Mouse (Mus musculus) intestine, embryonic 16.5 days (tissue): ENCODE results near the gene Gm20388. TPM values are rescaled to one million over a fixed set of nuclear protein-coding genes. Genes with fewer than 3 reads are reported as not detected.

Source experiments
- ATAC-seq: fragments of 200-750 bp; cut with Nextera tagmentation; 2 replicates; pipeline ENCODE4 v1.8.0; 2017; ENCODE audit warnings: moderate TSS enrichment, moderate library complexity
- H3K27ac ChIP-seq: fragments of 300-500 bp; sonication (generic); 2 replicates; pipeline ENCODE4 v1.5.1; 2014; ENCODE audit warnings: mild to moderate bottlenecking, low read length
- H3K27me3 ChIP-seq: fragments of 300-500 bp; sonication (generic); replicated peaks from 2 replicates; pipeline ENCODE4 v1.6.1; 2014; ENCODE audit warnings: low read length, control low read depth, mixed read lengths; ENCODE audit not compliant: control insufficient read depth, insufficient read depth
- H3K36me3 ChIP-seq: fragments of 300-500 bp; sonication (generic); 2 replicates; pipeline ENCODE4 v1.6.1; 2014; ENCODE audit warnings: low read length, control low read depth; ENCODE audit not compliant: control insufficient read depth, insufficient read depth
- H3K4me1 ChIP-seq: fragments of 300-500 bp; sonication (generic); 2 replicates; pipeline ENCODE4 v1.6.1; 2014; ENCODE audit warnings: low read length, control low read depth, mixed read lengths; ENCODE audit not compliant: control insufficient read depth, insufficient read depth
- H3K4me2 ChIP-seq: fragments of 300-500 bp; sonication (generic); 2 replicates; pipeline ENCODE4 v1.6.1; 2014; ENCODE audit warnings: low read depth, low read length, control low read depth
- H3K4me3 ChIP-seq: fragments of 300-500 bp; sonication (generic); 2 replicates; pipeline ENCODE4 v1.5.1; 2014; ENCODE audit warnings: mild to moderate bottlenecking, low read length
- H3K9ac ChIP-seq: fragments of 300-500 bp; sonication (generic); 2 replicates; pipeline ENCODE4 v1.6.1; 2014; ENCODE audit warnings: low read depth, low read length
- H3K9me3 ChIP-seq: fragments of 300-500 bp; sonication (generic); 2 replicates; pipeline ENCODE4 v1.6.1; 2016; ENCODE audit warnings: low read length, control low read depth; ENCODE audit not compliant: control insufficient read depth
- WGBS: fragments of 180-500 bp; shearing (Covaris S2); extraction: QIAGEN DNeasy Blood & Tissue Kit; methylation state at CpG from one replicate; pipeline ENCODE4 v1.1.7; 2014; 5-methylcytosine and 5-hydroxymethylcytosine counted together
- polyA plus RNA-seq: library from polyadenylated mRNA; unstranded; fragments of >200 nt; fragmentation: Nextera tagmentation; extraction: Ambion mirVana; gene quantifications from 2 replicates; pipeline ENCODE4 v1.2.1, GENCODE M21; 2015

Gene Gm20388
- polyA plus RNA-seq, 1 experiment from 2014 or later: 5.8 TPM

- no peak for ATAC-seq
- Histone ChIP-seq H3K4me3 (no peak overlapping the region), H3K27me3 (no peaks in the 10 kb centered on the region; the same call in 1 of the 2 replicates), H3K27ac (no peak overlapping the region), H3K9me3 (no peaks in the 10 kb centered on the region), H3K4me1 (peaks cover 8% of the 10 kb centered on the region; the same call in 1 of the 2 replicates), H3K36me3 (no peaks in the 10 kb centered on the region), H3K9ac (no peak overlapping the region), H3K4me2 (no peak overlapping the region)
- WGBS: 74% methylated on average over 10 of the region's 10 CpGs
These were observed 1107.6 kb downstream of the Gm20388 start for GRCm38 (mm10) chr8:121018236-121018635.

DNA sequence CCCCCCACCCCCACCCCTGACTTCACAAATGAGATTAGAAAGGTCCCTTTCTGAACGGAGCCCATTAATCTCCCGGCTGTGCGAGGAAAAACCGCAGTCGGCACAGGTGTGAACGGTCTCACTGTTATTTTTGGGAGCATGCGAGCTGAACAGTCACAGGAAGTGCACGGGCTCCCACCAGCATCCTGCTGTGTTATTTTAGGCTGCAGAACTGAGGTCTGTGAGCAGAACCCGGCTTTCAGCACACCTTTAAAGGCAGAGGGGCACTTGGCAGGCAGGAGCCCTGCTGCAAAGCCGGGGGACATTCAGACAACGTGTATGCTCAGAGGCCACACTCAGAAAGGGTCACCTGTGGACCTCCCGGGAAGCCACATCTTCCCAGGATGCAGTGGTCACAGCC lies 1110.8 kb downstream of the Gm20388 start:
- 40% methylated on average over 12 of the region's 12 CpGs for WGBS
- H3K9ac ChIP-seq: no peak overlapping the region
- 0 out of 2 replicates have a peak, but pooled peaks have one; percentile 28 for ATAC-seq
- peaks cover 22% of the 10 kb centered on the region for H3K4me1 ChIP-seq
- no peaks in the 10 kb centered on the region for H3K9me3 ChIP-seq
- no peaks in the 10 kb centered on the region for H3K36me3 ChIP-seq
- peak overlapping the region; percentile 7; the same call in 1 of the 2 replicates for H3K27ac ChIP-seq
- H3K4me2 ChIP-seq: no peak overlapping the region
- H3K27me3 ChIP-seq: no peaks in the 10 kb centered on the region; the same call in 1 of the 2 replicates
- no peak overlapping the region for H3K4me3 ChIP-seq

DNA sequence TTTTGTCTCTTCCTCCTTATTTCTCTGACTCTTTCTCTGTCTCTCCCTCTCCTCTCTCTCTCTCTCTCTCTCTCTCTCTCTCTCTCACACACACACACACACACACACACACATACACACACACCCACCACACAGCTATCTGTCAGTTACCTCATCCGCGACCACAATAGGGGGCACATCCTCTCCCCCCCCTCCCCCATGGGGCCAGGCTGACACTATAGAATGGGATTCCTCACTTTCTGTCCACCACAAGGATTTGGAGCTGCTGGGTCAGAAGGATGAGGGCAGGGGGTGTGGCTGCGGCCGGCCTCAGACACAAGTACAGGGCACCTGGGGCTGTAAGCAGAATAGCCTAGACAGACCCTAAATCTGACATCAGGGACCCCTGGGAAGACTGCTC lies 1112.4 kb downstream of the Gm20388 start:
- Histone ChIP-seq H3K4me2 (no peak overlapping the region), H3K9ac (no peak overlapping the region), H3K27ac (no peak overlapping the region), H3K36me3 (no peaks in the 10 kb centered on the region), H3K9me3 (no peaks in the 10 kb centered on the region), H3K4me3 (no peak overlapping the region), H3K27me3 (no peaks in the 10 kb centered on the region), H3K4me1 (peaks cover 21% of the 10 kb centered on the region)
- WGBS: 91% methylated on average over 4 of the region's 4 CpGs
- ATAC-seq: no peak

DNA sequence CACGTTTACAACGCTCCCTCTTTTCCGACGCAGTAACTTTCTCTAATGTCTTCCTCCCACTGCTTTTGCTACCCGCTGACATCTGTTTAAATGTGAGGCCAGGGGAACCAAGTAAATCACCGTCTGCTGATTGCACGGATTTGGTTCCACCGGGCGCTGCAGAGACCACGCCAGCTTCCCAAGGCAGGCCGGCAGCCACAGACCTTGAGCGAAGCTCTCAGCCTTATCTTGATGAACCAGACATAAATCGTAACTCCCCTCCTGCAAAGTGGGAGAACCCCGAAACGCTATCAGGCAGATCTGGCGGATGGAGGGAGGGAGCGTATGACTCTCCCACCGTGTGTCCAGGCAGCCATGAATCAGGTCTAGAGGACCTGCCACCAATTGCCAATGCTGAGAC lies 1113.1 kb downstream of the Gm20388 start:
- H3K27ac ChIP-seq: no peak overlapping the region; the same call in 1 of the 2 replicates
- no peak for ATAC-seq
- no peaks in the 10 kb centered on the region for H3K36me3 ChIP-seq
- no peak overlapping the region for H3K4me2 ChIP-seq
- H3K27me3 ChIP-seq: no peaks in the 10 kb centered on the region
- WGBS: 31% methylated on average over 18 of the region's 18 CpGs
- no peak overlapping the region for H3K4me3 ChIP-seq
- H3K9me3 ChIP-seq: no peaks in the 10 kb centered on the region
- 0 out of 2 replicates have a peak overlapping the region, but pooled peaks have one; percentile 25 for H3K9ac ChIP-seq
- peaks cover 22% of the 10 kb centered on the region for H3K4me1 ChIP-seq

DNA sequence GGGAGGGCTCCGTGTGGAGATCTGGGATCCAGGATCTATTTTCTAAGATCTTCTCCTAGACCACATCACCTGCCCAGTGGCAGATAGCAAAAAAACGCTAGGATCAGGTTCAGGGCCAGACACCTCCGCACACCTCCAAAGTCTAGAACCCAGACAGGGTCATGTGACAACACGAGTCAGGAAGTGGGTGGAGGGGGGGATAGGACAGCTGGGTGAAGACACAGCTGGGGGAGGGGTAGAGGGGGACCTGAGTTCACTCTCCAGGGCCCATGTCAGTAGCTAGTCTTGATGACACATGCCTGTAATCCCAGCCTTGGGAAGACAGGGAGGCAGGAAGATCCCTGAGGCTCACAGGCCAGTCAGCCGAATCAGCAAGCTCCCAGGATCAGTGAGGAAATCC lies 1114.8 kb downstream of the Gm20388 start:
- H3K36me3 ChIP-seq: no peaks in the 10 kb centered on the region
- H3K27me3 ChIP-seq: no peaks in the 10 kb centered on the region
- H3K4me3 ChIP-seq: no peak overlapping the region
- no peak overlapping the region for H3K9ac ChIP-seq
- no peak for ATAC-seq
- H3K9me3 ChIP-seq: no peaks in the 10 kb centered on the region
- H3K4me2 ChIP-seq: no peak overlapping the region
- H3K27ac ChIP-seq: no peak overlapping the region
- 63% methylated on average over 5 of the region's 5 CpGs for WGBS
- H3K4me1 ChIP-seq: peaks cover 22% of the 10 kb centered on the region

GRCm38 (mm10) chr8:121027787-121028186 lies 1117.1 kb downstream of the Gm20388 start:
- no peaks in the 10 kb centered on the region for H3K27me3 ChIP-seq
- no peaks in the 10 kb centered on the region for H3K36me3 ChIP-seq
- WGBS: 22% methylated on average over 13 of the region's 13 CpGs
- H3K9ac ChIP-seq: no peak overlapping the region
- peak overlapping the region; percentile 5; the same call in 1 of the 2 replicates for H3K27ac ChIP-seq
- H3K4me2 ChIP-seq: no peak overlapping the region
- ATAC-seq: peak; percentile 53
- no peaks in the 10 kb centered on the region for H3K9me3 ChIP-seq
- H3K4me1 ChIP-seq: peaks cover 22% of the 10 kb centered on the region
- no peak overlapping the region for H3K4me3 ChIP-seq

- Histone ChIP-seq H3K4me1 (peaks cover 14% of the 10 kb centered on the region), H3K27ac (no peak overlapping the region), H3K9me3 (no peaks in the 10 kb centered on the region), H3K4me3 (no peak overlapping the region), H3K4me2 (no peak overlapping the region), H3K36me3 (no peaks in the 10 kb centered on the region), H3K27me3 (no peaks in the 10 kb centered on the region), H3K9ac (no peak overlapping the region)
- ATAC-seq: no peak
- 74% methylated on average over 6 of the region's 6 CpGs for WGBS
These were observed 1118.4 kb downstream of the Gm20388 start for GRCm38 (mm10) chr8:121029076-121029475.

- Histone ChIP-seq H3K9ac (no peak overlapping the region), H3K4me3 (no peak overlapping the region), H3K27ac (no peak overlapping the region), H3K4me1 (peaks cover 13% of the 10 kb centered on the region), H3K27me3 (no peaks in the 10 kb centered on the region), H3K36me3 (no peaks in the 10 kb centered on the region), H3K4me2 (no peak overlapping the region), H3K9me3 (no peaks in the 10 kb centered on the region)
- 57% methylated on average over 10 of the region's 10 CpGs for WGBS
- ATAC-seq: no peak
These were observed 1119.9 kb downstream of the Gm20388 start for GRCm38 (mm10) chr8:121030496-121031040.

GRCm38 (mm10) chr8:121033299-121034013 lies 1122.8 kb downstream of the Gm20388 start:
- WGBS: 56% methylated on average over 20 of the region's 20 CpGs
- no peaks in the 10 kb centered on the region for H3K9me3 ChIP-seq
- no peak for ATAC-seq

More at GRCm38 (mm10) chr8:121033299-121034013, 1122.8 kb downstream of the Gm20388 start:
- Histone ChIP-seq H3K36me3 (no peaks in the 10 kb centered on the region), H3K4me3 (no peak overlapping the region), H3K9ac (no peak overlapping the region), H3K27ac (no peak overlapping the region), H3K4me2 (no peak overlapping the region), H3K4me1 (no peaks in the 10 kb centered on the region; the same call in 1 of the 2 replicates), H3K27me3 (no peaks in the 10 kb centered on the region)
